Mouse (Mus musculus): Measurements from ENCODE around the gene Dzank1. TPM values are rescaled to one million over a fixed set of nuclear protein-coding genes. Genes with fewer than 3 reads are reported as not detected.

Dzank1 gene
- 0.12 TPM for polyA plus RNA-seq (2017; shearing (Covaris generic))

DNA sequence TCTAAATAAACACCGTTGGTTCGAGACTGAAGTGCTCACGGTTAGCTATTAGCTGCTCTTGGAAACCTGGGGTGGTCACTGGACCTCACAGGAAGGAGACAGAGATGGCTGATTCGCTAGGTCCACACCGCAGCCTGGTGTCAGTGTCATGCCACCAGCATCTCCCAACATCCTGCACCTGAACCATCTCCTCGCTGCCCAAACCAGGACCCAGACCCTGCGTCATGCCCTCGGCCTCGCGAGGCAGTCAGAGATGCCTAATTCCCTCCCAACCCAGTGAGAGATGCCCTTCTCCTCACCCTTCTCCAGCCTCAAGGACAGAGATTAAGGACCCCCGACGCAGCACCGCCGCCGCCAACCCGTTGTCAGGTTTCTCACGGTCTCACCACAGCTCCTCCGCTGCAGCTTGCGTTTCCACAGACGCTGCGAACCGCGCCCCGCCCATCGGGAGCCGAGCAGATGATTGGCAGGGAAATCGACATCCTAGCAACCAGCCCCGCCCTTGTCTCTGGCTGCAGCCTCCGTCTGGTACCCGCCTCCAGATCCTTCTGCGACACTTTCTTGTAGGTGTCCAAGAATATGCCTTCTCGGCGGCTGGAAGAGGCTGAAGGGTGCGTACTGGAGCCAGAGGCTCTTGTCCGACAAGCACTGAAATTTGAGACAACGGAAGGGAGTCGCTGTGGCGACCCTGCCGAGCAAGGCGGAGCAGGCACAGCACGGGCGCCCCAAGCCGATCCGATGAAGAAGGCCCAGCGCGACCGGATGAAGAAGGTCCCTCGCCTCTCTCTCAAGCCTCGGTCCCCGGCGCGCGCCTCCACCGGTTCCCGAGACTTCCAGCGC, at the start of gene Dzank1, which contains the start of gene Polr3f:
Dzank1 (minus strand) TSS at position 434 of the 840 bp plus-strand sequence.
Polr3f (plus strand) TSS at position 738 of the 840 bp plus-strand sequence.

GRCm38 (mm10) chr2:144555820-144556552, 28.8 kb upstream of the Dzank1 start, which contains the start of gene Sec23b:
Gene Sec23b, plus strand, starts transcription at chr2:144556229.

GRCm38 (mm10) chr2:144550529-144550928, 23.3 kb upstream of the Dzank1 start, which contains the start of gene Rbbp9:
Gene Rbbp9, minus strand, starts transcription at chr2:144550869.

Other genes starting within 250 kb of the Dzank1 start
- not detected for gene Ovol2, start 195.3 kb downstream of the Dzank1 start, polyA plus RNA-seq (2017; shearing (Covaris generic))
- 35.3 TPM for gene Kat14, start 158.4 kb downstream of the Dzank1 start, polyA plus RNA-seq (2017; shearing (Covaris generic))
- not detected for gene Pet117, start 158.4 kb downstream of the Dzank1 start, polyA plus RNA-seq (2017; shearing (Covaris generic))
- gene Polr3f, start 304 bp upstream of the Dzank1 start, polyA plus RNA-seq (2017; shearing (Covaris generic)), result 21.8 TPM
- gene Rbbp9, start 23.5 kb upstream of the Dzank1 start, polyA plus RNA-seq (2017; shearing (Covaris generic)), result 4.5 TPM
- 74.5 TPM for gene Sec23b, start 28.8 kb upstream of the Dzank1 start, polyA plus RNA-seq (2017; shearing (Covaris generic))
- gene Smim26, start 66.6 kb upstream of the Dzank1 start, polyA plus RNA-seq (2017; shearing (Covaris generic)), result 12.4 TPM
- gene Dtd1, start 72.5 kb upstream of the Dzank1 start, polyA plus RNA-seq (2017; shearing (Covaris generic)), result 57.0 TPM

All from naive thymus-derived CD4-positive, alpha-beta T cell, adult 5 months (primary cell).